Mouse (Mus musculus): ENCODE results near the gene Rnf5. TPM values are rescaled to one million over a fixed set of nuclear protein-coding genes. Genes with fewer than 3 reads are reported as not detected.

The Rnf5 gene
- total RNA-seq, 2 experiments from 2014 or later, result 85.7 to 92.9 TPM

DNA sequence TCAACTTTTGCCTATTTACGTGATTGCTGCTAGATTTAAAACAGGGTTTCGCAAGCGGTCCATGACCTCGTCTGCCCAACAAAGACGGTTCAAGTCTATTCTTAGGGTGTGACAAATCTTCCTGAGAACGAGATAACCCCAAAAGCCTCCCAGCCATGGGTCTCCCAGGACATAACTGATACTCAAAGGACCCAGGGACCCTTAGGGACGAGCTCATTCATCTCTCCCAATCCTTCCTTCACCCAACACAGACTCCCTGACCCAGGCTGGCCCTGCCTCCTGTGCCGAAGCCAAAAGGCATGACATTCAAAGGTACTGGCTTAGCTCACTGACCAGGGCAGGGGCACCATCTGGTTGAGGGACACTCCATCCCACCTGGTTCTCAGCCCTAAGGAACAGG lies 47.1 kb downstream of the Rnf5 start:
- DNase-seq (ENCODE audit: low spot score in 2 of 2), result no peak

DNA sequence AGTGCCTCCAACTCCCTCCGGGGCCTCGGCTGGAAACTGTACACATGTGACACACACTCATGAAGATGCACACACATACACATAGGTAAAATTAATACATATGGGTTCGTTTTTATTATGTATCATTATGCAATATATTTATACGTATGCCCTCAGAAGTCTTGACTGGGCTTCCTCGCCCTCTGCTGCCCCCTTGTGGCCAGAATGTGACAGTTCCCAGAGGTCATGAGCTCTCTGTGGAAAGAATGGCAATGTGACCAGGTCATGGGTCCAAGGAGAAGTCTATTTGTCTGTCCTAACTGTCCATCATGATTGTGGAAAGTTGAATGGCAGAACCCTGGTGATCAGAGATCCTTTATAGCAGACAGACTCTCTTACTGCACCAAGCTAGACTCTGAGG lies 48.0 kb downstream of the Rnf5 start:
- DNase-seq (ENCODE audit: low spot score in 2 of 2), result peak; percentile 54 to 71

Other genes with a start within 250 kb of the Rnf5 start
- gene Btnl2, start 248.9 kb downstream of the Rnf5 start, total RNA-seq (2021), result under 1 TPM; 0.48 to 0.74 TPM
- gene Btnl1, start 226.6 kb downstream of the Rnf5 start, total RNA-seq (2021), result not detected
- gene BC051142, start 204.9 kb downstream of the Rnf5 start, total RNA-seq (2021), result 1 to 10 TPM; 4.8 to 8.2 TPM
- not detected for gene Btnl4, start 126.4 kb downstream of the Rnf5 start, total RNA-seq (2021)
- gene Btnl6, start 86.3 kb downstream of the Rnf5 start, total RNA-seq (2021), result not detected
- gene Notch4, start 39.4 kb downstream of the Rnf5 start, total RNA-seq (2021), result 10 to 100 TPM; 12.8 to 16.7 TPM
- gene Gpsm3, start 13.9 kb downstream of the Rnf5 start, total RNA-seq (2021), result 1 to 10 TPM; 3.1 to 3.5 TPM
- 10 to 100 TPM; 43.5 to 52.7 TPM for gene Pbx2, start 12.4 kb downstream of the Rnf5 start, total RNA-seq (2021)
- 1 to 10 TPM; 1.2 to 1.5 TPM for gene Ager, start 5.8 kb downstream of the Rnf5 start, total RNA-seq (2021)
- 100 to 1,000 TPM; 156 to 167 TPM for gene Agpat1, start 572 bp upstream of the Rnf5 start, total RNA-seq (2021)
- 1 to 10 TPM; 4.3 to 8.7 TPM for gene Egfl8, start 12.3 kb upstream of the Rnf5 start, total RNA-seq (2021)
- 10 to 100 TPM; 36.6 to 42.2 TPM for gene Ppt2, start 24.8 kb upstream of the Rnf5 start, total RNA-seq (2021)
- gene Prrt1, start 25.8 kb upstream of the Rnf5 start, total RNA-seq (2021), result 100 to 1,000 TPM; 248 to 266 TPM
- gene Fkbpl, start 41.1 kb upstream of the Rnf5 start, total RNA-seq (2021), result 10 to 100 TPM; 16.0 to 17.1 TPM
- 10 to 100 TPM; 80.0 to 81.9 TPM for gene Atf6b, start 43.5 kb upstream of the Rnf5 start, total RNA-seq (2021)
- gene Tnxb, start 66.8 kb upstream of the Rnf5 start, total RNA-seq (2021), result 1 to 10 TPM; 4.6 to 5.4 TPM
- gene C4b, start 140.2 kb upstream of the Rnf5 start, total RNA-seq (2021), result 10 to 100 TPM; 11.6 to 14.0 TPM
- gene Cyp21a1, start 200.9 kb upstream of the Rnf5 start, total RNA-seq (2021), result not detected
- 10 to 100 TPM; 59.6 to 62.9 TPM for gene Stk19, start 233.3 kb upstream of the Rnf5 start, total RNA-seq (2021)
- gene Dxo, start 233.3 kb upstream of the Rnf5 start, total RNA-seq (2021), result 10 to 100 TPM; 35.9 to 39.3 TPM
- gene Skiv2l, start 246.5 kb upstream of the Rnf5 start, total RNA-seq (2021), result 10 to 100 TPM; 70.8 to 76.4 TPM
- 10 to 100 TPM; 29.6 to 30.9 TPM for gene Nelfe, start 246.7 kb upstream of the Rnf5 start, total RNA-seq (2021)